Mouse (Mus musculus): ENCODE data around the gene Olfr1256. TPM values are rescaled to one million over a fixed set of nuclear protein-coding genes. Genes with fewer than 3 reads are reported as not detected.

The Olfr1256 gene
- polyA plus RNA-seq (2015; fragmentation: Nextera tagmentation; extraction: Ambion mirVana) = not detected in 2 replicates

GRCm38 (mm10) chr2:89841455-89841854, at the start of gene Olfr1256:
Gene Olfr1256, minus strand, starts transcription at chr2:89841555.
- no peak within 1 kb of the TSS for H3K4me2 ChIP-seq (replicated peaks)
- no peaks in the 10 kb centered on the region for H3K36me3 ChIP-seq
- no peak for ATAC-seq
- no peak within 1 kb of the TSS for H3K4me3 ChIP-seq (replicated peaks)
- no peak within 1 kb of the TSS for H3K27ac ChIP-seq
- H3K9ac ChIP-seq = no peak within 1 kb of the TSS
- no peaks in the 10 kb centered on the region for H3K9me3 ChIP-seq
- H3K4me1 ChIP-seq (replicated peaks) = no peaks in the 10 kb centered on the region
- 50% methylated on average over 2 of the region's 2 CpGs for WGBS
- no peaks in the 10 kb centered on the region for H3K27me3 ChIP-seq (replicated peaks)

DNA sequence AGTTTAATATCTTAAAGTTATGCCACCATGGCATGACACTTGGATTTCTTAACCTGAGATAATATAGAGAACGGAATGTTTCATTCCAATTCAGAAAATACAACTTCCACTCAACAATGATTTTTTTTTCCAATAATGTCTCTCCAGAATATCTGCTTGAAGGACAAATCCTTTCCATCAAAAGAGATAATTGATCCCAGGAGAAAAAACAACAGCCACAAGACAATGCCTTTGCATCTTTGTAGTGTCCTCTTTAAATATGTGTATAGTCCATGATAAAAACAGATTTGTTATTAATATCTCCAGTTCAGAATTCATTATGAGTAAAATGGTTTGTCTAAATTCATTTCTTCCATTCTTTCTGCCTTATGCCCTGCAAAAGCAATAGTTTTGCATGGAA, 36.8 kb upstream of the Olfr1256 start, which contains the start of gene Olfr1257:
Olfr1257 (plus strand) TSS at position 301 of the 400 bp plus-strand sequence.
- H3K36me3 ChIP-seq = no peaks in the 10 kb centered on the region
- H3K4me3 ChIP-seq (replicated peaks) = no peak within 1 kb of the TSS
- no peaks in the 10 kb centered on the region for H3K27me3 ChIP-seq (replicated peaks)
- H3K4me2 ChIP-seq (replicated peaks) = no peak within 1 kb of the TSS
- no peak for ATAC-seq
- H3K9me3 ChIP-seq = no peaks in the 10 kb centered on the region
- 85% methylated on average over 1 of the region's 1 CpGs for WGBS
- no peak within 1 kb of the TSS for H3K9ac ChIP-seq
- H3K4me1 ChIP-seq (replicated peaks) = no peaks in the 10 kb centered on the region
- H3K27ac ChIP-seq = no peak within 1 kb of the TSS

DNA sequence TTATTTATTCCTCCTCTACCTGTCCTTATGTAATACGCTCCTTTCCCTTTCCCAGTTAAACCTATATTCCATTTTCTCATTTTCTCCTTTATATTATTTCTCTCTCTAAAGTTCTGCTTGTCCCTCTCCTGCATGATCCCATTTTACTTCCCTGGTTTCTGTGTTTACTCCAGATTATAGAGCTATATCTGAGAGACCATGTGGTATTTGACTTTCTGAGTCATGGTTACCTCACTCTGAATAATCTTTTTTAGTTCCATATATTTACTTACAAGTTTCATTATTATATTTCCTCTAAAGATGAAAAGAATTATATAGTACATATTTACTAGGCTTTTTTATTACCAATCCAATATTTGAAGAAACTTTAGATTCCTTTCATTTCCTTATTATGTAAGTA, 7.9 kb upstream of the Olfr1256 start:
- H3K9me3 ChIP-seq = no peaks in the 10 kb centered on the region
- ATAC-seq = no peak
- H3K27me3 ChIP-seq (replicated peaks) = no peaks in the 10 kb centered on the region
- no peaks in the 10 kb centered on the region for H3K36me3 ChIP-seq
- H3K4me2 ChIP-seq (replicated peaks) = no peak overlapping the region
- 88% methylated on average over 1 of the region's 1 CpGs for WGBS
- no peaks in the 10 kb centered on the region for H3K4me1 ChIP-seq (replicated peaks)
- no peak overlapping the region for H3K27ac ChIP-seq
- no peak overlapping the region for H3K9ac ChIP-seq
- H3K4me3 ChIP-seq (replicated peaks) = no peak overlapping the region

GRCm38 (mm10) chr2:89848105-89848504, 6.8 kb upstream of the Olfr1256 start, which contains the start of gene Olfr48:
Gene Olfr48, minus strand, starts transcription at chr2:89848205.
- no peaks in the 10 kb centered on the region for H3K36me3 ChIP-seq
- H3K27ac ChIP-seq = no peak within 1 kb of the TSS
- H3K27me3 ChIP-seq (replicated peaks) = no peaks in the 10 kb centered on the region
- no peak within 1 kb of the TSS for H3K4me2 ChIP-seq (replicated peaks)
- no peaks in the 10 kb centered on the region for H3K9me3 ChIP-seq
- WGBS = 81% methylated on average over 5 of the region's 5 CpGs
- no peaks in the 10 kb centered on the region for H3K4me1 ChIP-seq (replicated peaks)
- no peak within 1 kb of the TSS for H3K9ac ChIP-seq
- H3K4me3 ChIP-seq (replicated peaks) = no peak within 1 kb of the TSS
- ATAC-seq = no peak

DNA sequence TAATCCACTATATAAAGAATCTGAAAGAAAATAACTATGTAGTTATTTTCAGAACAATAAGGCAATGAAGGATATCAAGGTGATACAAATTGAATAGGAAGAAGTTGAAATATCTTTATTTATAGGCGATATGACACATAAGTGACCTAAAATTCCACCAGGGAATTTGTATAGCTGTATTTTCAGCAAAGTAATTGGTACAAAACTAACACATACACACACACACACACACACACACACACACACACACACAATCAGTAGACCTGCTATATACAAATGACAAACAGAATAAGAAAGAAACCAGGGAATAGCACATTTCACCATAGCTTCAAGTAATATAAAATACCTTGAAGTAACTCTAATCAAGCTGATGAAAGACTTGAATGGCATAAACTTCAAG, 21.1 kb downstream of the Olfr1256 start:
- no peaks in the 10 kb centered on the region for H3K36me3 ChIP-seq
- 82% methylated on average over 1 of the region's 1 CpGs for WGBS
- no peak for ATAC-seq
- no peak overlapping the region for H3K4me2 ChIP-seq (replicated peaks)
- H3K27ac ChIP-seq = no peak overlapping the region
- H3K9ac ChIP-seq = no peak overlapping the region
- H3K27me3 ChIP-seq (replicated peaks) = no peaks in the 10 kb centered on the region
- no peaks in the 10 kb centered on the region for H3K4me1 ChIP-seq (replicated peaks)
- no peak overlapping the region for H3K4me3 ChIP-seq (replicated peaks)
- no peaks in the 10 kb centered on the region for H3K9me3 ChIP-seq

- H3K4me1 ChIP-seq (replicated peaks) = no peaks in the 10 kb centered on the region
- ATAC-seq = no peak
- no peaks in the 10 kb centered on the region for H3K9me3 ChIP-seq
Measured at GRCm38 (mm10) chr2:89811751-89812150, 29.6 kb downstream of the Olfr1256 start, which contains the start of gene Olfr1255. Gene Olfr1255, plus strand, starts transcription at chr2:89812051.

DNA sequence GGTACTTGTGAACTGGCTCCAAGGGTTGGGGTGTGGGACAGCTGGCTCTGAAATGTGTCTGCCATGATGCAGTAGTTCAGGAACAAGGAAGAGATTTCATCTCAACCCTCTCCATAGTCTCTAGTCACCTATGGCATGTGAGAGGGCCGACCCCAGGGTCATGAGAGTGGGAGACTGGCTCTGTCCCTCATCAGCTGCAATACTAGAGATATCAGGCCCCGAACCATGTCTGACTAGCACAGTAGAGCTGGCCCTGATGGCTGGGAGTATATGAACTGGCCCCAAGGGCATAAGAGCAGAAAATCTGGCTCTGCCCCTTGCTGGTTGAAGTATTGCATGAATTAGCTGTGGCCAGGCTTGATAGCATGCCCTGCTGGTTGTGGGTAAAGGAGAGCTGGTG, 30.6 kb downstream of the Olfr1256 start:
- Histone ChIP-seq H3K9me3 (no peaks in the 10 kb centered on the region), H3K4me3 (replicated peaks) (no peak overlapping the region), H3K27me3 (replicated peaks) (no peaks in the 10 kb centered on the region), H3K27ac (no peak overlapping the region), H3K9ac (no peak overlapping the region), H3K4me1 (replicated peaks) (no peaks in the 10 kb centered on the region), H3K4me2 (replicated peaks) (no peak overlapping the region), H3K36me3 (no peaks in the 10 kb centered on the region)
- WGBS = 80% methylated on average over 2 of the region's 2 CpGs
- no peak for ATAC-seq

More at GRCm38 (mm10) chr2:89811751-89812150, 29.6 kb downstream of the Olfr1256 start, which contains the start of gene Olfr1255:
- no peak within 1 kb of the TSS for H3K4me2 ChIP-seq (replicated peaks)
- H3K9ac ChIP-seq = no peak within 1 kb of the TSS
- H3K4me3 ChIP-seq (replicated peaks) = no peak within 1 kb of the TSS
- H3K27ac ChIP-seq = no peak within 1 kb of the TSS
- 79% methylated on average over 3 of the region's 3 CpGs for WGBS
- H3K36me3 ChIP-seq = no peaks in the 10 kb centered on the region
- H3K27me3 ChIP-seq (replicated peaks) = no peaks in the 10 kb centered on the region

DNA sequence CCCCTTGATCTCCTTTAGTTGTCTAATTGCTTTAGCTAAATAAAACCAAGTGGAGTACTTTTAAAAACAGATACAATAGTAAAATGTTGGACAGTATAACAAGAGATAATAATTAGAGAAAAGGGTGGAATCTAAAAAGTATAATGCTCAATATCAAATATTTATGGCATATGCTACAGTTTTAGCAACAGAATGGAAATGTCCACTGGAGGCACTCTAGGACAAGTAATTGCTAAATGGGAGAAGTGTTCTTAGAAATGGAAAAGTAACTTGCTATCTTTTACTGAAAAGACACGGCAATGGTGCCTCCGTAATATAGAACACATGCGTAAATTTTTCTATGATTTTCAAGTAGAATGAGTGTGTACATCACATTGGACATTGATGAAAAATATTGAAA, 41.8 kb downstream of the Olfr1256 start:
- no peak overlapping the region for H3K27ac ChIP-seq
- H3K9ac ChIP-seq = no peak overlapping the region
- no peaks in the 10 kb centered on the region for H3K27me3 ChIP-seq (replicated peaks)
- no peaks in the 10 kb centered on the region for H3K9me3 ChIP-seq
- H3K4me3 ChIP-seq (replicated peaks) = no peak overlapping the region
- no peak overlapping the region for H3K4me2 ChIP-seq (replicated peaks)
- no peak for ATAC-seq
- WGBS = 89% methylated on average over 3 of the region's 3 CpGs
- no peaks in the 10 kb centered on the region for H3K4me1 ChIP-seq (replicated peaks)
- H3K36me3 ChIP-seq = no peaks in the 10 kb centered on the region

GRCm38 (mm10) chr2:89793519-89793918, 47.8 kb downstream of the Olfr1256 start, which contains the start of gene Olfr1254:
Gene Olfr1254, minus strand, starts transcription at chr2:89793619.
- H3K27ac ChIP-seq = no peak within 1 kb of the TSS
- no peaks in the 10 kb centered on the region for H3K36me3 ChIP-seq
- ATAC-seq = no peak
- H3K9me3 ChIP-seq = no peaks in the 10 kb centered on the region
- no peak within 1 kb of the TSS for H3K4me3 ChIP-seq (replicated peaks)
- H3K4me2 ChIP-seq (replicated peaks) = no peak within 1 kb of the TSS
- no peaks in the 10 kb centered on the region for H3K27me3 ChIP-seq (replicated peaks)
- no peak within 1 kb of the TSS for H3K9ac ChIP-seq
- no peaks in the 10 kb centered on the region for H3K4me1 ChIP-seq (replicated peaks)

Other genes starting within 250 kb of the Olfr1256 start
- not detected in 2 replicates for gene Olfr1246, start 248.4 kb downstream of the Olfr1256 start, polyA plus RNA-seq (2015; fragmentation: Nextera tagmentation; extraction: Ambion mirVana)
- not detected in 2 replicates for gene Olfr1247, start 227.4 kb downstream of the Olfr1256 start, polyA plus RNA-seq (2015; fragmentation: Nextera tagmentation; extraction: Ambion mirVana)
- gene Olfr1248, start 223.3 kb downstream of the Olfr1256 start, polyA plus RNA-seq (2015; fragmentation: Nextera tagmentation; extraction: Ambion mirVana) = not detected in 2 replicates
- gene Olfr1249, start 206.6 kb downstream of the Olfr1256 start, polyA plus RNA-seq (2015; fragmentation: Nextera tagmentation; extraction: Ambion mirVana) = not detected in 2 replicates
- gene Olfr1250, start 180.1 kb downstream of the Olfr1256 start, polyA plus RNA-seq (2015; fragmentation: Nextera tagmentation; extraction: Ambion mirVana) = not detected in 2 replicates
- not detected in 2 replicates for gene Olfr1251, start 169.6 kb downstream of the Olfr1256 start, polyA plus RNA-seq (2015; fragmentation: Nextera tagmentation; extraction: Ambion mirVana)
- gene Olfr1252, start 116.5 kb downstream of the Olfr1256 start, polyA plus RNA-seq (2015; fragmentation: Nextera tagmentation; extraction: Ambion mirVana) = not detected in 2 replicates
- gene Olfr1253, start 84.5 kb downstream of the Olfr1256 start, polyA plus RNA-seq (2015; fragmentation: Nextera tagmentation; extraction: Ambion mirVana) = not detected in 2 replicates
- gene Olfr1254, start 47.9 kb downstream of the Olfr1256 start, polyA plus RNA-seq (2015; fragmentation: Nextera tagmentation; extraction: Ambion mirVana) = not detected in 2 replicates
- gene Olfr1255, start 29.5 kb downstream of the Olfr1256 start, polyA plus RNA-seq (2015; fragmentation: Nextera tagmentation; extraction: Ambion mirVana) = not detected in 2 replicates
- gene Olfr48, start 6.7 kb upstream of the Olfr1256 start, polyA plus RNA-seq (2015; fragmentation: Nextera tagmentation; extraction: Ambion mirVana) = not detected in 2 replicates
- 0.09 TPM in 1 of 2 replicates, not detected in the other for gene Olfr1257, start 36.9 kb upstream of the Olfr1256 start, polyA plus RNA-seq (2015; fragmentation: Nextera tagmentation; extraction: Ambion mirVana)
- not detected in 2 replicates for gene Olfr1258, start 85.8 kb upstream of the Olfr1256 start, polyA plus RNA-seq (2015; fragmentation: Nextera tagmentation; extraction: Ambion mirVana)
- gene Olfr1259, start 107.1 kb upstream of the Olfr1256 start, polyA plus RNA-seq (2015; fragmentation: Nextera tagmentation; extraction: Ambion mirVana) = not detected in 2 replicates
- gene Olfr1260, start 132.8 kb upstream of the Olfr1256 start, polyA plus RNA-seq (2015; fragmentation: Nextera tagmentation; extraction: Ambion mirVana) = not detected in 2 replicates
- not detected in 2 replicates for gene Olfr1261, start 149.7 kb upstream of the Olfr1256 start, polyA plus RNA-seq (2015; fragmentation: Nextera tagmentation; extraction: Ambion mirVana)
- gene Olfr1262, start 158.6 kb upstream of the Olfr1256 start, polyA plus RNA-seq (2015; fragmentation: Nextera tagmentation; extraction: Ambion mirVana) = not detected in 2 replicates
- not detected in 2 replicates for gene Olfr1263, start 170.6 kb upstream of the Olfr1256 start, polyA plus RNA-seq (2015; fragmentation: Nextera tagmentation; extraction: Ambion mirVana)
- not detected in 2 replicates for gene Olfr1264, start 184.0 kb upstream of the Olfr1256 start, polyA plus RNA-seq (2015; fragmentation: Nextera tagmentation; extraction: Ambion mirVana)
- gene Olfr1265, start 193.8 kb upstream of the Olfr1256 start, polyA plus RNA-seq (2015; fragmentation: Nextera tagmentation; extraction: Ambion mirVana) = not detected in 2 replicates
- not detected in 2 replicates for gene Olfr140, start 222.0 kb upstream of the Olfr1256 start, polyA plus RNA-seq (2015; fragmentation: Nextera tagmentation; extraction: Ambion mirVana)

All from intestine, embryonic 15.5 days (tissue).